Mouse (Mus musculus) lung, embryonic 14.5 days (tissue): ENCODE results near the gene Kcnh4. TPM values are rescaled to one million over a fixed set of nuclear protein-coding genes. Genes with fewer than 3 reads are reported as not detected.

ENCODE experiments used
- ATAC-seq: fragments of 200-750 bp; cut with Nextera tagmentation; 2 replicates; pipeline ENCODE4 v1.8.0; 2017; ENCODE audit warnings: mild to moderate bottlenecking, moderate TSS enrichment, moderate library complexity; ENCODE audit not compliant: insufficient read depth
- DNase-seq: peaks from one replicate; pipeline ENCODE4 v3.0.0-alpha.2; 2015
- H3K27ac ChIP-seq: fragments of 300-500 bp; sonication (generic); 2 replicates; pipeline ENCODE4 v1.5.1; 2014; ENCODE audit warnings: low read depth, mild to moderate bottlenecking, moderate library complexity
- H3K27me3 ChIP-seq: fragments of 300-500 bp; sonication (generic); 2 replicates; pipeline ENCODE4 v1.6.1; 2014; ENCODE audit warnings: low read length, control low read depth; ENCODE audit not compliant: insufficient read depth
- H3K36me3 ChIP-seq: fragments of 300-500 bp; sonication (generic); 2 replicates; pipeline ENCODE4 v1.6.1; 2014; ENCODE audit warnings: control low read depth; ENCODE audit not compliant: insufficient read depth
- H3K4me1 ChIP-seq: fragments of 300-500 bp; sonication (generic); 2 replicates; pipeline ENCODE4 v1.6.1; 2014; ENCODE audit warnings: antibody characterized with exemption, control low read depth; ENCODE audit not compliant: insufficient read depth
- H3K4me2 ChIP-seq: fragments of 300-500 bp; sonication (generic); 2 replicates; pipeline ENCODE4 v1.6.1; 2014; ENCODE audit warnings: mild to moderate bottlenecking
- H3K4me3 ChIP-seq: fragments of 300-500 bp; sonication (generic); 2 replicates; pipeline ENCODE4 v1.5.1; 2014; ENCODE audit warnings: low read depth, low read length
- H3K9ac ChIP-seq: fragments of 300-500 bp; sonication (generic); 2 replicates; pipeline ENCODE4 v1.6.1; 2014
- H3K9me3 ChIP-seq: fragments of 300-500 bp; sonication (generic); 2 replicates; pipeline ENCODE4 v1.6.1; 2016; ENCODE audit warnings: low read depth, low read length, control low read depth
- CTCF ChIP-seq: IDR thresholded peaks from 2 replicates; pipeline ENCODE4 v1.5.1; 2016; ENCODE audit warnings: antibody characterized with exemption, low read depth
- WGBS: fragments of 180-500 bp; shearing (Covaris S2); extraction: QIAGEN DNeasy Blood & Tissue Kit; methylation state at CpG from one replicate; pipeline ENCODE4 v1.1.7; 2014; 5-methylcytosine and 5-hydroxymethylcytosine counted together
- polyA plus RNA-seq: library from polyadenylated mRNA; unstranded; fragments of >200 nt; fragmentation: Nextera tagmentation; extraction: Ambion mirVana; gene quantifications from 2 replicates; pipeline ENCODE4 v1.2.1, GENCODE M21; 2014

Kcnh4 gene
- polyA plus RNA-seq, 1 experiment from 2014 or later, result not detected

DNA sequence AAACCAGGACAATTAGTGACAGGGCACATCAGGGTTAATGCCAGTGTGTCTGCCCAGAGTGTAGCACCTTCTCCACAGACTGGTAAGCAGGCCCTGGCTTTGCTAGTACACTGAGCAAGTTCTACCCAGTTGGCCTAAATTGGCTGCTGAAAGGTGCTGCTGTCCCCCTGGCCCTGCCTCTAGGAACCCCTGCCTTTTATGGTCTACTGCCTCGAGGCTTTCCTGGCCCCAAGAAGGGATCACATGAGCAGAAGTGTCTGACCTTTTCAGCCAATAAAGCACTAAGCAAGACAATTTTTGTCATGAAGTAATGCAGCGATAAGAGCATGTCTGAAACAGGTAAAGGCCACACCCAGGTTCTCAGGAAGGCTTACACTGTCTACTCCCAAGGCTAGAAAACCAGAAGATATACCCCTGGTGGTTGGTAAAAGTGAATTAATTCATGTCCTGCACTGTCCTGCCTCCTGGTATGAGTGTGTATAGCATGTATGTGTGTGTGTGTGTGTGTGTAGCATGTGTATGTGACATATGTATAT is 37.2 kb downstream of the Kcnh4 start:
- 49% methylated on average over 2 of the region's 2 CpGs for WGBS
- H3K27me3 ChIP-seq, result no peaks in the 10 kb centered on the region
- DNase-seq, result no peak
- H3K4me2 ChIP-seq, result no peak overlapping the region
- peaks cover 23% of the 10 kb centered on the region for H3K36me3 ChIP-seq
- no peak overlapping the region for H3K4me3 ChIP-seq
- no peaks in the 10 kb centered on the region for H3K9me3 ChIP-seq
- H3K27ac ChIP-seq, result no peak overlapping the region
- no peak overlapping the region for H3K9ac ChIP-seq
- TF ChIP-seq CTCF, result no peak
- peaks cover 10% of the 10 kb centered on the region for H3K4me1 ChIP-seq
- ATAC-seq, result no peak

DNA sequence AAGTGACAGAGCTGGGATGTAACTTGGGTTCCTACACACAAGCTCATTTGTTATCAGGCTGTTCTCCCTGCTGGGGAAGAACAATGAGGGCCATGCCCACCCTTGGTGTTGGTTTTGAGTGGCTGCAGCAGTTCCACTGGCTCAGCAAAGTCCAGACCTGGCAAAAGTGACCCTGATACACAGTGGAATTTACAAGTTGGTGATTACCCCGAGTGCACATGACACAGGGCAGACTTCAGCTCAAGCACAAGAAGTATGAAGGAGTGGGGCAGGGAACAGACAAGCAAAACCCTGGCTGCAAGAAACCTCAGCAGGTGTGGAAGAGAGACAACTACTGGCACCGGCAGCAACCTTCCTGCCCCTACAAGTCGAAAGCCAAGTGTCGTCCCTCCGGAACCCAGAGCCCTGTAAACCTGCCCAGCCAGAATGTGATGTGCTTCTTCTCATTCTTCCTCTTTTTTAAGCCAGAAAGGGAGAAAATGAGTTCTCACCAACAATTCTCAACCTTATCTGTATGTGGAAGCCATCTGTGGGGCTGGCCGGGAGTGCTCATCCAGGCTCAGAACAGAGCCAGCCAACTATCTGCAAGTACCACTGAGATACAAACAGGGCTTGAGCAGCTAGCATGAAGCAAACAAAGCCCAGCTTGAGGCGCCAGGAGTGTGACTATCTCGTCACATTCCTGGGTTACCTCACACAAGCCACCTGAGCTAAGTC is 37.8 kb downstream of the Kcnh4 start:
- DNase-seq, result no peak
- Histone ChIP-seq H3K9ac (no peak overlapping the region), H3K36me3 (peaks cover 28% of the 10 kb centered on the region), H3K9me3 (no peaks in the 10 kb centered on the region), H3K27ac (peak overlapping the region; percentile 65; the same call in 1 of the 2 replicates), H3K4me1 (peaks cover 10% of the 10 kb centered on the region), H3K4me2 (no peak overlapping the region), H3K27me3 (no peaks in the 10 kb centered on the region), H3K4me3 (no peak overlapping the region)
- no peak for ATAC-seq
- no peak for TF ChIP-seq CTCF
- 62% methylated on average over 8 of the region's 8 CpGs for WGBS

DNA sequence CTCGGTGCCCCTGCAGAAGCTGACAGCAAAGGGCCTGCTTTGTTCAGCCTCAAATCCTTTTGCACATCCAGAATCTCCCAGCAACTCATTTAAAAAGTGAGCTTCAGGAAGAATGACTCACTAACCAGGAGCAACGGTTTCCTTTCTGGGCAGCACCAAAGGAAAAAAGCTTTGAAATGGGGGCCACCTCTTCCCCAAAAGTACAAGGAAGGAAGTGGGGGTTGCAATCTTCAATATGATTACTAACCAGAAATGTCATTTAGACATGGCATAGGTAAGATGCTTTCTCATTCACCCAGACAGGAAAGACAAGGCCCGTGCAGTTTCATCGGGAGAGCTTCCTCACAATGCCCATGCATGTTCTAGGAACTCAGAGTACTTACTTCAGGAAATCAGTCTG is 38.5 kb downstream of the Kcnh4 start:
- ATAC-seq (no peak), DNase-seq (peak; percentile 44)
- no peak for TF ChIP-seq CTCF
- peak overlapping the region; percentile 33; the same call in 1 of the 2 replicates for H3K27ac ChIP-seq
- H3K4me3 ChIP-seq, result no peak overlapping the region
- peaks cover 35% of the 10 kb centered on the region for H3K36me3 ChIP-seq
- 67% methylated on average over 4 of the region's 4 CpGs for WGBS
- H3K9me3 ChIP-seq, result no peaks in the 10 kb centered on the region
- no peak overlapping the region for H3K9ac ChIP-seq
- no peaks in the 10 kb centered on the region for H3K27me3 ChIP-seq
- peaks cover 10% of the 10 kb centered on the region for H3K4me1 ChIP-seq
- H3K4me2 ChIP-seq, result no peak overlapping the region

DNA sequence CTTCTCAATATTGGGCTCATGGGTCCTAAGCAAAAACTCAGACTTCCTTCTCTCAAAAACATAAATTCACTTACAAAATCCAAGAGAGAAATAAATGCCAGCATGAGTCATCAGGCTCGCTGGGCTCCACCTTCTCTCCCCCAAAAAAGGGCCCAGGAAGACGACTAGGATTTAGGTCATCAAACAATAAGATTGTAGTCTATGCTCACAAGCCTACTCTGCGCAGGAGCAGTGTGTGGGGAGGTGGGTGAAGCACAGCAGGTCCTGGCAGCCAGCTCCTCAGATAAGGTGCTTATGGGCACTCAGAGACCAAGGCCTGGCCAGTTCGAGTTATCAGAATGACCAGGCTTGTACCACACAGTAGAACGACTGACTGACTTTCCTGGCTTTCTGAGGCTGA is 39.4 kb downstream of the Kcnh4 start:
- H3K9ac ChIP-seq, result no peak overlapping the region

DNA sequence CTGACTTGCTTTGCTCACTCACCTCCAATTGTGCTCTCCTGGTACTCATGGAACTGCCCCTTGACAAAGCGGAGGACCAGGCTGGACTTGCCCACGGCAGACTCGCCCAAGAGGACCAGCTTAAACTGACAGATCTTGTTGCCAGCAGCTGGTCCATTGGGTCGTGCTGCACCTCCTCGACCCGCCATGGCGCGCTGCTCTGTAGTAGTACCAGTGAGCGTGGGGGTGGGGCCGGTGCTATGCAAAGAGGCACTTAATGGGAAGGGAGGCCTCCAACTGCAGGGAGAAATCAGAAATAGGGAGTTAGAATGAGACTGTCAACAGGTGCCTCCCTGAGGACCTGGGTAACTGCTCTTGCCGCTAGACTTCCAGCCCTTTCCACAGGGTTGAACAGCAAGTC is 39.8 kb downstream of the Kcnh4 start:
- DNase-seq (no peak), ATAC-seq (no peak)
- Histone ChIP-seq H3K27me3 (no peaks in the 10 kb centered on the region), H3K36me3 (peaks cover 46% of the 10 kb centered on the region), H3K27ac (no peak overlapping the region), H3K4me3 (no peak overlapping the region), H3K4me2 (no peak overlapping the region), H3K4me1 (peaks cover 5% of the 10 kb centered on the region), H3K9ac (no peak overlapping the region), H3K9me3 (no peaks in the 10 kb centered on the region)
- 79% methylated on average over 11 of the region's 11 CpGs for WGBS
- no peak for TF ChIP-seq CTCF

More for the DNA sequence above, 39.4 kb downstream of the Kcnh4 start:
- no peak for DNase-seq
- TF ChIP-seq CTCF, result no peak
- H3K4me3 ChIP-seq, result no peak overlapping the region
- peaks cover 9% of the 10 kb centered on the region for H3K4me1 ChIP-seq
- no peak overlapping the region for H3K4me2 ChIP-seq
- no peaks in the 10 kb centered on the region for H3K27me3 ChIP-seq
- H3K9me3 ChIP-seq, result no peaks in the 10 kb centered on the region
- H3K36me3 ChIP-seq, result peaks cover 44% of the 10 kb centered on the region
- WGBS, result 63% methylated on average over 5 of the region's 5 CpGs
- 0 out of 2 replicates have a peak overlapping the region, but pooled peaks have one; percentile 33 for H3K27ac ChIP-seq
- no peak for ATAC-seq

DNA sequence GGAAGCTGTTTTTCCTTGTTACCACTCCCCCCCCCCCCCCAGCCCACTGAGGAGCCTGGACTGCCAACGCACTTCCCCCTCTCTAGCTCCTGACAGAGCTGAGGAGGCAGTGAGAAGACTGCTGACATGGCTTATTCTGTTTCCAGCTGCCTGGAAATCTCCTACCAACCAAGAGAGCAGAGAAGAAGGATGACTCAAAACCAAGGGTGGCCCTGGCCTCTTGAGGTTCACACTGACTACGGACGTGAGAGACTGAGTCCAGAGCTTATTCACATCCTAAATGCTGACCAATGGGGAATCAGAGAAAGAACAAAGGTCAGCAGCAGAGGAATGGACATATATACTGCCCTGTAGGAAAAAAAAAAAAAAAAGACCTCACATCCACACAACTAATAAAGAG is 40.4 kb downstream of the Kcnh4 start:
- no peak overlapping the region for H3K9ac ChIP-seq
- H3K4me2 ChIP-seq, result no peak overlapping the region
- peaks cover 46% of the 10 kb centered on the region for H3K36me3 ChIP-seq
- no peak overlapping the region for H3K27ac ChIP-seq
- peaks cover 5% of the 10 kb centered on the region; the same call in 1 of the 2 replicates for H3K4me1 ChIP-seq
- TF ChIP-seq CTCF, result no peak
- H3K9me3 ChIP-seq, result no peaks in the 10 kb centered on the region
- H3K4me3 ChIP-seq, result no peak overlapping the region
- DNase-seq, result no peak
- ATAC-seq, result no peak
- WGBS, result 79% methylated on average over 3 of the region's 3 CpGs
- no peaks in the 10 kb centered on the region for H3K27me3 ChIP-seq

DNA sequence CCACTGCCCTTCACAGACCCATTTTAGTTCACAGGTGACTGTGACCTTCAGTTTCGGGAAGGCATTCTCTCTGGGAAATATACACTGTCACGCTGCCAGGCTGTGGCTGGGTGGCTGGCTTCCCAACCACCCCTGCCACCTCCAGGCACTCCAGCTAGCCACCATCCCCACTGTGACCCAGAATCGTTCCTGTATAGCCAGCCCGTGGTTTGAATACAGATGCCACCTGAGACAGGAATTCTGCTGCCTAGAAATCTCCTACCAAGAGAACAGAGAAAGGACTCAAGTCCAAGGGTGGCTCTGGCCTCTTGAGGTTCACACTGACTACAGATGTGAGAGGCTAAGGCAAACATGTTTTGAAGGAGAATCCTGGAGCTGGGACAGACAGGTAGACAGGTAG is 40.9 kb downstream of the Kcnh4 start:
- no peak overlapping the region for H3K4me2 ChIP-seq
- DNase-seq (no peak), ATAC-seq (no peak)
- 88% methylated on average over 4 of the region's 4 CpGs for WGBS
- H3K9me3 ChIP-seq, result no peaks in the 10 kb centered on the region
- H3K27ac ChIP-seq, result no peak overlapping the region
- no peak overlapping the region for H3K4me3 ChIP-seq
- no peak overlapping the region for H3K9ac ChIP-seq
- H3K27me3 ChIP-seq, result no peaks in the 10 kb centered on the region
- H3K36me3 ChIP-seq, result peaks cover 46% of the 10 kb centered on the region
- peaks cover 8% of the 10 kb centered on the region; the same call in 1 of the 2 replicates for H3K4me1 ChIP-seq
- TF ChIP-seq CTCF, result no peak
